Mouse (Mus musculus): ENCODE data around the gene Tmub2.

DNA sequence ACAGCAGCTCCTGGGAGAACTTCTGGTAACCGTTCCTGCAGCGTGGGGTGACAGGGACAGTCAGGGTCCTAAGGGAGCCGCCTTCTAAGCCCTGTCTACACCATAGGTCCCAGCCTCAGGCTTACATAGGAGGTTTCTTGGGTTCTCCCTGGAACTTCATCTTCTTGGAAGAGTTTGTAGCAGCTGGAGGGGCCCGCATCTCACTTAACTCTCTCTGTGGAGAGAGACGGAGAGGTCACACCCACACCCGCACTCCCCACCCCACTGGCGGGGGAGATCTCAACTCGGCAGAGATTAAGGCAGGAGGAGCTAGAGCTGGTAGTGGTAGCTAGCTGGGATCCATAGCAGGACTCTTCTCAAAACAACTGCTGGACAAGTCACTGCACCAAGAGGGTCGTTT lies 23.4 kb downstream of the Tmub2 start:
- no peak for TF ChIP-seq CTCF (IDR thresholded peaks at IDR 0.05; ENCODE audit: borderline replicate concordance, extremely low read depth, insufficient read depth, insufficient read length)
- TF ChIP-seq POLR2A (IDR thresholded peaks at IDR 0.05; ENCODE audit: borderline replicate concordance, extremely low read depth, insufficient read depth, insufficient read length, poor library complexity, severe bottlenecking) = no peak

Measured in brain, embryonic 14.5 days (tissue).